Comparison of ENCODE assay signal across 10 mouse cellular contexts in genomic region chr19:8755652-8756051, GRCm38 (mm10). TPM values are rescaled to one million over a fixed set of nuclear protein-coding genes. Genes with fewer than 3 reads are reported as not detected.
DNase-seq lines count a peak whose midpoint lies in the region; ATAC-seq and TF ChIP-seq lines count a peak whose summit lies in the region.
"Had no signal": no experiment of that assay in that cellular context is flagged by ENCODE, and none has a peak within 500 bp of the region (broad histone marks: within the 10 kb centered on the region; RNA-seq: fewer than 3 reads in every experiment).

No protein-coding gene starts in this region.

- no peak overlapping the region for H3K9ac ChIP-seq in stomach, embryonic 14.5 days (replicated peaks; ENCODE audit: low read depth, low read length)
- no peak overlapping the region for H3K9ac ChIP-seq in stomach, postnatal 0 days (ENCODE audit: low read length)
- no peak overlapping the region for H3K9ac ChIP-seq in limb, embryonic 12.5 days (replicated peaks)
- H3K9ac ChIP-seq in stomach, embryonic 15.5 days: no peak overlapping the region

- H3K4me2 ChIP-seq in stomach, embryonic 14.5 days (replicated peaks; ENCODE audit: low read depth, low read length): peak overlapping the region; percentile 39
- no peak overlapping the region for H3K4me2 ChIP-seq in stomach, postnatal 0 days (replicated peaks; ENCODE audit: low read depth)
- H3K4me2 ChIP-seq in limb, embryonic 12.5 days: peak overlapping the region; percentile 81
- H3K4me2 ChIP-seq in stomach, embryonic 15.5 days: peak overlapping the region; percentile 61; the same call in 1 of the 2 replicates

- 51% methylated on average over 3 of the region's 3 CpGs for WGBS in heart, embryonic 10.5 days
- 72% methylated on average over 3 of the region's 3 CpGs for WGBS in stomach, embryonic 14.5 days
- WGBS in stomach, postnatal 0 days: 46% methylated on average over 3 of the region's 3 CpGs
- 82% methylated on average over 3 of the region's 3 CpGs for WGBS in limb, embryonic 12.5 days
- WGBS in stomach, embryonic 15.5 days: 59% methylated on average over 3 of the region's 3 CpGs

- H3K9me3 ChIP-seq in heart, embryonic 10.5 days: no peaks in the 10 kb centered on the region
- no peaks in the 10 kb centered on the region for H3K9me3 ChIP-seq in stomach, embryonic 14.5 days (ENCODE audit: control insufficient read depth, low read depth, low read length)
- no peaks in the 10 kb centered on the region for H3K9me3 ChIP-seq in stomach, postnatal 0 days (ENCODE audit: control insufficient read depth, low read length)
- no peaks in the 10 kb centered on the region for H3K9me3 ChIP-seq in limb, embryonic 12.5 days
- H3K9me3 ChIP-seq in stomach, embryonic 15.5 days: no peaks in the 10 kb centered on the region

- H3K4me3 ChIP-seq in heart, embryonic 10.5 days: peak overlapping the region; percentile 80
- H3K4me3 ChIP-seq in stomach, embryonic 14.5 days (ENCODE audit: low read depth, low read length): no peak overlapping the region
- no peak overlapping the region for H3K4me3 ChIP-seq in stomach, postnatal 0 days (ENCODE audit: low read depth, low read length)
- H3K4me3 ChIP-seq in limb, embryonic 12.5 days (replicated peaks): peak overlapping the region; percentile 97; the same call in 1 of the 2 replicates
- peak overlapping the region; percentile 96; the same call in 1 of the 2 replicates for H3K4me3 ChIP-seq in stomach, embryonic 15.5 days (replicated peaks)

- H3K27me3 ChIP-seq in heart, embryonic 10.5 days (ENCODE audit: insufficient read depth, poor library complexity, severe bottlenecking): no peaks in the 10 kb centered on the region
- no peaks in the 10 kb centered on the region for H3K27me3 ChIP-seq in stomach, embryonic 14.5 days (ENCODE audit: control insufficient read depth, insufficient read depth, low read length)
- no peaks in the 10 kb centered on the region for H3K27me3 ChIP-seq in stomach, postnatal 0 days (ENCODE audit: control insufficient read depth, insufficient read depth, low read length)
- no peaks in the 10 kb centered on the region for H3K27me3 ChIP-seq in limb, embryonic 12.5 days
- no peaks in the 10 kb centered on the region for H3K27me3 ChIP-seq in stomach, embryonic 15.5 days (replicated peaks)

- no peak for TF ChIP-seq CTCF in stomach, postnatal 0 days (IDR thresholded peaks at IDR 0.05; ENCODE audit: low read depth)

- peak; percentile 63 for DNase-seq in heart, embryonic 10.5 days (ENCODE audit: low spot score)
- DNase-seq in heart, postnatal 14 days: no peak
- DNase-seq in stomach, postnatal 0 days (ENCODE audit: low spot score): no peak
- DNase-seq in layer of hippocampus, adult 9-10 months (ENCODE audit: low spot score): no peak
- DNase-seq: adrenal gland, postnatal 10 days; left cerebral cortex, postnatal 4 days had no signal

- intact Hi-C loops in heart, postnatal 14 days (cut with DNase I): no loop called here

- H3K36me3 ChIP-seq in heart, embryonic 10.5 days: peaks cover 48% of the 10 kb centered on the region
- peaks cover 41% of the 10 kb centered on the region for H3K36me3 ChIP-seq in stomach, embryonic 14.5 days (ENCODE audit: control insufficient read depth, insufficient read depth, low read length)
- peaks cover 11% of the 10 kb centered on the region; the same call in 1 of the 2 replicates for H3K36me3 ChIP-seq in stomach, postnatal 0 days (ENCODE audit: control insufficient read depth, insufficient read depth, low read length)
- peaks cover 51% of the 10 kb centered on the region for H3K36me3 ChIP-seq in limb, embryonic 12.5 days
- H3K36me3 ChIP-seq in stomach, embryonic 15.5 days: peaks cover 28% of the 10 kb centered on the region

- H3K27ac ChIP-seq in heart, embryonic 10.5 days: no peak overlapping the region
- no peak overlapping the region for H3K27ac ChIP-seq in stomach, embryonic 14.5 days (ENCODE audit: low read length)
- no peak overlapping the region for H3K27ac ChIP-seq in stomach, postnatal 0 days (replicated peaks)
- H3K27ac ChIP-seq in limb, embryonic 12.5 days: no peak overlapping the region
- no peak overlapping the region for H3K27ac ChIP-seq in stomach, embryonic 15.5 days

- H3K4me1 ChIP-seq in heart, embryonic 10.5 days: peaks cover 19% of the 10 kb centered on the region
- H3K4me1 ChIP-seq in stomach, embryonic 14.5 days (ENCODE audit: control insufficient read depth, insufficient read depth, low read length): peaks cover 6% of the 10 kb centered on the region
- no peaks in the 10 kb centered on the region for H3K4me1 ChIP-seq in stomach, postnatal 0 days (replicated peaks; ENCODE audit: control insufficient read depth, insufficient read depth)
- peaks cover 16% of the 10 kb centered on the region for H3K4me1 ChIP-seq in limb, embryonic 12.5 days (replicated peaks)
- H3K4me1 ChIP-seq in stomach, embryonic 15.5 days: peaks cover 6% of the 10 kb centered on the region; the same call in 1 of the 2 replicates

- TF ChIP-seq EP300 in stomach, postnatal 0 days (optimal IDR thresholded peaks at IDR 0.05): no peak

- ATAC-seq in stomach, embryonic 14.5 days (ENCODE audit: insufficient number of reproducible peaks, insufficient read depth, low FRiP score, low read depth): no peak
- ATAC-seq in stomach, postnatal 0 days (ENCODE audit: low FRiP score, low TSS enrichment): no peak
- ATAC-seq in limb, embryonic 12.5 days (ENCODE audit: insufficient number of reproducible peaks, insufficient read depth, low FRiP score, low TSS enrichment, low read depth): no peak
- no peak for ATAC-seq in stomach, embryonic 15.5 days (ENCODE audit: insufficient read depth, low FRiP score, low read depth)
- ATAC-seq in erythroid progenitor cell, adult 5-6 weeks (replicated peaks; ENCODE audit: low FRiP score, poor library complexity, severe bottlenecking): no peak

RNA-seq across cellular contexts. Expression of gene Nxf1, which starts 1.2 kb away (rescaled TPM):
- polyA plus RNA-seq in heart, embryonic 10.5 days (2016; fragmentation: Nextera tagmentation; extraction: Ambion mirVana): 156 and 193 TPM in 2 replicates
- total RNA-seq in heart, postnatal 14 days (2021): 10 to 100 TPM; 59.3 to 59.5 TPM
- polyA plus RNA-seq in stomach, embryonic 14.5 days (2014; fragmentation: Nextera tagmentation; extraction: Ambion mirVana): 168 and 178 TPM in 2 replicates
- 57.5 and 61.6 TPM in 2 replicates for polyA plus RNA-seq in stomach, postnatal 0 days (2015; fragmentation: Nextera tagmentation; extraction: Ambion mirVana)
- 219 and 237 TPM in 2 replicates for polyA plus RNA-seq in limb, embryonic 12.5 days (2016; fragmentation: Nextera tagmentation; extraction: Ambion mirVana)
- 159 and 160 TPM in 2 replicates for polyA plus RNA-seq in stomach, embryonic 15.5 days (2015; fragmentation: Nextera tagmentation; extraction: Ambion mirVana)
- 462 and 487 TPM in 2 replicates for total RNA-seq in erythroid progenitor cell, adult 5-6 weeks (2015; ENCODE audit: low replicate concordance)
- 79.9 and 80.3 TPM in 2 replicates for total RNA-seq in erythroid progenitor cell, adult 5-6 weeks (2017; ENCODE audit: low replicate concordance)

RNA-seq across cellular contexts. Expression of gene Stx5a, which starts 14.4 kb away (rescaled TPM):
- polyA plus RNA-seq in heart, embryonic 10.5 days (2016; fragmentation: Nextera tagmentation; extraction: Ambion mirVana): 83.1 and 91.1 TPM in 2 replicates
- total RNA-seq in heart, postnatal 14 days (2021): 10 to 100 TPM; 37.4 to 40.5 TPM
- 141 and 143 TPM in 2 replicates for polyA plus RNA-seq in stomach, embryonic 14.5 days (2014; fragmentation: Nextera tagmentation; extraction: Ambion mirVana)
- 81.9 and 82.2 TPM in 2 replicates for polyA plus RNA-seq in stomach, postnatal 0 days (2015; fragmentation: Nextera tagmentation; extraction: Ambion mirVana)
- polyA plus RNA-seq in limb, embryonic 12.5 days (2016; fragmentation: Nextera tagmentation; extraction: Ambion mirVana): 168 and 169 TPM in 2 replicates
- polyA plus RNA-seq in stomach, embryonic 15.5 days (2015; fragmentation: Nextera tagmentation; extraction: Ambion mirVana): 132 and 134 TPM in 2 replicates
- total RNA-seq in erythroid progenitor cell, adult 5-6 weeks (2015; ENCODE audit: low replicate concordance): 67.0 and 97.7 TPM in 2 replicates
- total RNA-seq in erythroid progenitor cell, adult 5-6 weeks (2017; ENCODE audit: low replicate concordance): 119 and 128 TPM in 2 replicates

RNA-seq across cellular contexts. Expression of gene 1700092M07Rik, which starts 15.1 kb away (rescaled TPM):
- polyA plus RNA-seq in heart, embryonic 10.5 days (2016; fragmentation: Nextera tagmentation; extraction: Ambion mirVana): 1.6 and 2.1 TPM in 2 replicates
- total RNA-seq in heart, postnatal 14 days (2021): under 1 TPM in 1 of 2 experiments, not detected in 1; 0.95 TPM
- 1.0 and 1.9 TPM in 2 replicates for polyA plus RNA-seq in stomach, embryonic 14.5 days (2014; fragmentation: Nextera tagmentation; extraction: Ambion mirVana)
- polyA plus RNA-seq in stomach, postnatal 0 days (2015; fragmentation: Nextera tagmentation; extraction: Ambion mirVana): 0.59 and 0.62 TPM in 2 replicates
- polyA plus RNA-seq in limb, embryonic 12.5 days (2016; fragmentation: Nextera tagmentation; extraction: Ambion mirVana): 2.7 and 3.5 TPM in 2 replicates
- 1.4 and 1.7 TPM in 2 replicates for polyA plus RNA-seq in stomach, embryonic 15.5 days (2015; fragmentation: Nextera tagmentation; extraction: Ambion mirVana)
- total RNA-seq in erythroid progenitor cell, adult 5-6 weeks (2015; ENCODE audit: low replicate concordance): not detected in 2 replicates
- not detected in 2 replicates for total RNA-seq in erythroid progenitor cell, adult 5-6 weeks (2017; ENCODE audit: low replicate concordance)

RNA-seq across cellular contexts. Expression of gene Tmem223, which starts 15.1 kb away (rescaled TPM):
- 134 and 136 TPM in 2 replicates for polyA plus RNA-seq in heart, embryonic 10.5 days (2016; fragmentation: Nextera tagmentation; extraction: Ambion mirVana)
- 100 to 1,000 TPM; 110 to 121 TPM for total RNA-seq in heart, postnatal 14 days (2021)
- 178 and 194 TPM in 2 replicates for polyA plus RNA-seq in stomach, embryonic 14.5 days (2014; fragmentation: Nextera tagmentation; extraction: Ambion mirVana)
- polyA plus RNA-seq in stomach, postnatal 0 days (2015; fragmentation: Nextera tagmentation; extraction: Ambion mirVana): 114 and 117 TPM in 2 replicates
- polyA plus RNA-seq in limb, embryonic 12.5 days (2016; fragmentation: Nextera tagmentation; extraction: Ambion mirVana): 206 and 215 TPM in 2 replicates
- 158 and 161 TPM in 2 replicates for polyA plus RNA-seq in stomach, embryonic 15.5 days (2015; fragmentation: Nextera tagmentation; extraction: Ambion mirVana)
- total RNA-seq in erythroid progenitor cell, adult 5-6 weeks (2015; ENCODE audit: low replicate concordance): 25.9 and 40.7 TPM in 2 replicates
- 11.0 and 21.9 TPM in 2 replicates for total RNA-seq in erythroid progenitor cell, adult 5-6 weeks (2017; ENCODE audit: low replicate concordance)

RNA-seq across cellular contexts. Expression of gene Tmem179b, which starts 18.6 kb away (rescaled TPM):
- polyA plus RNA-seq in heart, embryonic 10.5 days (2016; fragmentation: Nextera tagmentation; extraction: Ambion mirVana): 57.4 and 60.0 TPM in 2 replicates
- 10 to 100 TPM; 15.7 to 17.9 TPM for total RNA-seq in heart, postnatal 14 days (2021)
- polyA plus RNA-seq in stomach, embryonic 14.5 days (2014; fragmentation: Nextera tagmentation; extraction: Ambion mirVana): 85.4 and 94.0 TPM in 2 replicates
- 95.2 and 98.4 TPM in 2 replicates for polyA plus RNA-seq in stomach, postnatal 0 days (2015; fragmentation: Nextera tagmentation; extraction: Ambion mirVana)
- 50.2 and 51.5 TPM in 2 replicates for polyA plus RNA-seq in limb, embryonic 12.5 days (2016; fragmentation: Nextera tagmentation; extraction: Ambion mirVana)
- 95.7 and 104 TPM in 2 replicates for polyA plus RNA-seq in stomach, embryonic 15.5 days (2015; fragmentation: Nextera tagmentation; extraction: Ambion mirVana)
- 80.7 and 134 TPM in 2 replicates for total RNA-seq in erythroid progenitor cell, adult 5-6 weeks (2015; ENCODE audit: low replicate concordance)
- total RNA-seq in erythroid progenitor cell, adult 5-6 weeks (2017; ENCODE audit: low replicate concordance): 66.6 and 95.1 TPM in 2 replicates

Comparison
In these comparisons a context has a peak if more than half of its experiments do, and no peak if none do; other contexts are left out.
1. H3K4me3 ChIP-seq: peak in heart, embryonic 10.5 days (single experiment), limb, embryonic 12.5 days (single experiment) and stomach, embryonic 15.5 days (single experiment); none in stomach, embryonic 14.5 days (single experiment) and stomach, postnatal 0 days (single experiment).